Mouse (Mus musculus): ENCODE measurements around the gene Tagln.

DNA sequence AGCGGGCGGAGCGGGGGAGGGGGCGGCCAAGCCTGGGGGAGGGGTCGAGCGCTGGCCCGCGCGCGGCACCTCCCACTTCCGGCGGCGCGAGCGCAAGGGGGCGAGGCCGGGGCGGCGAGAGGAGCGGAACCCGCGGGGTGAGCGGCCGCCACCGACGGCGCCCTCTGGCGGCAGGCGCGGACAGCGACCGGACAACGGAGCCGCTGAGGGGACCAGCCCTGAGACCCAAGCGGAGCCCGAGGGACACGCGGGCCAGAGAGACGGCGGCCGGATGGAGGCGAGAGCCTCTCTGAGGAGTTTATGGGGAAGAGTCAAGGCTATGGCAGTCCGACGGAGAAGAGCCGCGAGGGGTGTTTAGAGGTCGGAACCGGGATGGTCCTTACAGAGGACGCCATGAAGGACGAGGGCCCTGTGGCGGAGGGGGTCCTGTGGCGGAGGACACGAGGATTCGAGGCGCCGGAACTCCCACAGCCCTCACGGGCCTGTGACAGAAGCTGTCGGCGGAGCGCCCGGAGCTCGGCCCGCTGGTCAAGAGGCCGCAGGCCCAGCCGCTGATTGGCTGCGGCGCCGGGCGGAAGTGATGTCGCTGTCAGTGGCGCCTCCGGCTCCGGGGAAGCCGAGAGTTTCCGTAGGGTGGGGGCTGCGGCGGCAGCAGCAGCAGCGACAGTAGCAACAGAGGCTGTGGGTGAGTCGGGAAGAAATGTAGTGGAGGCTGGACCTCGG, 29.3 kb downstream of the Tagln start, which contains the start of the genes Pcsk7 and Rnf214:
- TF ChIP-seq CTCF (IDR thresholded peaks at IDR 0.05; ENCODE audit: low read depth) (peak; percentile 81), EP300 (optimal IDR thresholded peaks at IDR 0.05) (no peak)

Data from stomach, postnatal 0 days (tissue).